Mouse (Mus musculus) megakaryocyte, embryonic 14.5 days (primary cell): Measurements from ENCODE around the gene Foxk1.

ENCODE experiments used
- FLI1 ChIP-seq: IDR thresholded peaks from 2 replicates; pipeline ENCODE4 v1.6.1; 2012; ENCODE audit warnings: low read length, inconsistent platforms, mixed read lengths
- GATA1 ChIP-seq: IDR thresholded peaks from 3 replicates; pipeline ENCODE4 v1.6.1; 2012; ENCODE audit warnings: mixed read lengths, low read length, inconsistent platforms, borderline replicate concordance

- no peak for TF ChIP-seq GATA1
- no peak for TF ChIP-seq FLI1
These were observed 29.7 kb downstream of the Foxk1 start for GRCm38 (mm10) chr5:142431029-142431428.
